Mouse (Mus musculus) stomach, postnatal 0 days (tissue): ENCODE results near the gene Ankrd13b. TPM values are rescaled to one million over a fixed set of nuclear protein-coding genes. Genes with fewer than 3 reads are reported as not detected.

ENCODE experiments used
- ATAC-seq: fragments of 200-750 bp; cut with Nextera tagmentation; 2 replicates; pipeline ENCODE4 v1.8.0; 2017; ENCODE audit not compliant: low FRiP score, low TSS enrichment
- DNase-seq: peaks from one replicate; pipeline ENCODE4 v3.0.0-alpha.2; 2016; ENCODE audit warnings: low spot score
- H3K27ac ChIP-seq: fragments of 300-500 bp; sonication (generic); replicated peaks from 2 replicates; pipeline ENCODE4 v1.5.1; 2014; ENCODE audit warnings: mild to moderate bottlenecking, control low read depth
- H3K27me3 ChIP-seq: fragments of 300-500 bp; sonication (generic); 2 replicates; pipeline ENCODE4 v1.6.1; 2014; ENCODE audit warnings: low read length; ENCODE audit not compliant: control insufficient read depth, insufficient read depth
- H3K36me3 ChIP-seq: fragments of 300-500 bp; sonication (generic); 2 replicates; pipeline ENCODE4 v1.6.1; 2014; ENCODE audit warnings: low read length, mixed read lengths; ENCODE audit not compliant: control insufficient read depth, insufficient read depth
- H3K4me1 ChIP-seq: fragments of 300-500 bp; sonication (generic); replicated peaks from 2 replicates; pipeline ENCODE4 v1.6.1; 2014; ENCODE audit warnings: antibody characterized with exemption; ENCODE audit not compliant: control insufficient read depth, insufficient read depth
- H3K4me2 ChIP-seq: fragments of 300-500 bp; sonication (generic); replicated peaks from 2 replicates; pipeline ENCODE4 v1.6.1; 2014; ENCODE audit warnings: low read depth, mild to moderate bottlenecking, control low read depth, moderate library complexity
- H3K4me3 ChIP-seq: fragments of 300-500 bp; sonication (generic); 2 replicates; pipeline ENCODE4 v1.5.1; 2014; ENCODE audit warnings: low read depth, low read length, control low read depth
- H3K9ac ChIP-seq: fragments of 300-500 bp; sonication (generic); 2 replicates; pipeline ENCODE4 v1.6.1; 2014; ENCODE audit warnings: mild to moderate bottlenecking, low read length, control low read depth, mixed read lengths
- H3K9me3 ChIP-seq: fragments of 300-500 bp; sonication (generic); 2 replicates; pipeline ENCODE4 v1.6.1; 2016; ENCODE audit warnings: low read length; ENCODE audit not compliant: control insufficient read depth
- CTCF ChIP-seq: IDR thresholded peaks from 2 replicates; pipeline ENCODE4 v1.5.1; 2016; ENCODE audit warnings: antibody characterized with exemption, low read depth, mild to moderate bottlenecking, moderate library complexity
- EP300 ChIP-seq: optimal IDR thresholded peaks from 2 replicates; pipeline ENCODE3; 2016; ENCODE audit warnings: antibody characterized with exemption
- WGBS: fragments of 180-500 bp; shearing (Covaris S2); extraction: QIAGEN DNeasy Blood & Tissue Kit; methylation state at CpG from one replicate; pipeline ENCODE4 v1.1.7; 2014; 5-methylcytosine and 5-hydroxymethylcytosine counted together
- polyA plus RNA-seq: library from polyadenylated mRNA; unstranded; fragments of >200 nt; fragmentation: Nextera tagmentation; extraction: Ambion mirVana; gene quantifications from 2 replicates; pipeline ENCODE4 v1.2.1, GENCODE M21; 2015

Gene Ankrd13b
- polyA plus RNA-seq, 1 experiment from 2014 or later: 2.4 TPM

- Histone ChIP-seq H3K4me2 (no peak overlapping the region), H3K9ac (no peak overlapping the region), H3K9me3 (no peaks in the 10 kb centered on the region), H3K27me3 (no peaks in the 10 kb centered on the region), H3K36me3 (peaks cover 8% of the 10 kb centered on the region; the same call in 1 of the 2 replicates), H3K4me1 (peaks cover 7% of the 10 kb centered on the region; the same call in 1 of the 2 replicates), H3K4me3 (no peak overlapping the region), H3K27ac (no peak overlapping the region)
- 64% methylated on average over 5 of the region's 5 CpGs for WGBS
- DNase-seq (peak; percentile 10), ATAC-seq (no peak)
- TF ChIP-seq EP300: no peak
- TF ChIP-seq CTCF: no peak
Measured at GRCm38 (mm10) chr11:77511336-77511735, 21.9 kb upstream of the Ankrd13b start.

- Histone ChIP-seq H3K4me3 (peak overlapping the region; percentile 32; the same call in 1 of the 2 replicates), H3K4me2 (peak overlapping the region; percentile 73), H3K9me3 (no peaks in the 10 kb centered on the region), H3K4me1 (peaks cover 5% of the 10 kb centered on the region; the same call in 1 of the 2 replicates), H3K27ac (no peak overlapping the region; the same call in 1 of the 2 replicates), H3K36me3 (peaks cover 28% of the 10 kb centered on the region), H3K9ac (peak overlapping the region; percentile 47), H3K27me3 (no peaks in the 10 kb centered on the region)
- WGBS: 25% methylated on average over 49 of the region's 49 CpGs
- peak; percentile 94 for TF ChIP-seq CTCF
- TF ChIP-seq EP300: no peak
- peak; percentile 88 for DNase-seq
- peak; percentile 61 for ATAC-seq
Measured at GRCm38 (mm10) chr11:77508068-77509021, 18.9 kb upstream of the Ankrd13b start.

- Histone ChIP-seq H3K4me2 (no peak overlapping the region), H3K9me3 (no peaks in the 10 kb centered on the region), H3K4me3 (no peak overlapping the region), H3K27me3 (no peaks in the 10 kb centered on the region), H3K27ac (no peak overlapping the region), H3K4me1 (peaks cover 4% of the 10 kb centered on the region; the same call in 1 of the 2 replicates), H3K9ac (0 out of 2 replicates have a peak overlapping the region, but pooled peaks have one; percentile 23), H3K36me3 (peaks cover 33% of the 10 kb centered on the region)
- DNase-seq (no peak), ATAC-seq (no peak)
- TF ChIP-seq CTCF (no peak), EP300 (no peak)
- WGBS: 74% methylated on average over 4 of the region's 4 CpGs
Measured at GRCm38 (mm10) chr11:77507426-77507825, 17.9 kb upstream of the Ankrd13b start.

GRCm38 (mm10) chr11:77506941-77507340, 17.5 kb upstream of the Ankrd13b start:
- DNase-seq (no peak), ATAC-seq (no peak)
- Histone ChIP-seq H3K36me3 (peaks cover 33% of the 10 kb centered on the region), H3K27me3 (no peaks in the 10 kb centered on the region), H3K4me2 (no peak overlapping the region), H3K27ac (no peak overlapping the region), H3K9me3 (no peaks in the 10 kb centered on the region), H3K4me1 (peaks cover 2% of the 10 kb centered on the region; the same call in 1 of the 2 replicates), H3K9ac (no peak overlapping the region), H3K4me3 (no peak overlapping the region)
- 80% methylated on average over 6 of the region's 6 CpGs for WGBS
- no peak for TF ChIP-seq CTCF
- TF ChIP-seq EP300: no peak

- ATAC-seq: peak; percentile 41
- DNase-seq: no peak
- H3K27me3 ChIP-seq: no peaks in the 10 kb centered on the region
- H3K9me3 ChIP-seq: no peaks in the 10 kb centered on the region
- no peak overlapping the region for H3K4me2 ChIP-seq
- H3K4me3 ChIP-seq: no peak overlapping the region
- peaks cover 33% of the 10 kb centered on the region for H3K36me3 ChIP-seq
- WGBS: 77% methylated on average over 14 of the region's 14 CpGs
- TF ChIP-seq CTCF (no peak), EP300 (no peak)
- no peak overlapping the region for H3K27ac ChIP-seq
- H3K9ac ChIP-seq: no peak overlapping the region
- peaks cover 2% of the 10 kb centered on the region; the same call in 1 of the 2 replicates for H3K4me1 ChIP-seq
Measured at GRCm38 (mm10) chr11:77506273-77506672, 16.8 kb upstream of the Ankrd13b start.
